Mouse (Mus musculus): ENCODE results near the gene Gm21118.
"Not testable (repeated sequence)": the region's sequence is repeated elsewhere in the genome, so short reads cannot be mapped to it uniquely, and the experiment has no call there.

The Gm21118 gene

GRCm38 (mm10) chrY:70273542-70273941 lies at the start of gene Gm21118:
Gene Gm21118 (minus strand): TSS chrY:70273642.
- DNase-seq: not testable (repeated sequence)

GRCm38 (mm10) chrY:70303187-70303586 lies 29.7 kb upstream of the Gm21118 start, which contains the start of the genes Gm29423 and Gm29644:
Gene Gm29423 (minus strand): TSS chrY:70303287.
Gene Gm29644 (minus strand): TSS chrY:70303343.
- DNase-seq: not testable (repeated sequence)

All from cerebellum, adult 9-10 months (tissue).